Mouse (Mus musculus) heart, embryonic 14.5 days (tissue): ENCODE measurements around the gene Gm9573. TPM values are rescaled to one million over a fixed set of nuclear protein-coding genes. Genes with fewer than 3 reads are reported as not detected.

Source experiments
- polyA plus RNA-seq: library from polyadenylated mRNA; unstranded; fragments of >200 nt; fragmentation: Nextera tagmentation; extraction: Ambion mirVana; gene quantifications from 2 replicates; pipeline ENCODE4 v1.2.1, GENCODE M21; 2014

Gm9573 gene
- polyA plus RNA-seq, 1 experiment from 2014 or later = not detected

Other genes with a start within 250 kb of the Gm9573 start
- 1.7 and 2.1 TPM in 2 replicates for gene H2-Q4, start 247.0 kb downstream of the Gm9573 start, polyA plus RNA-seq
- 0.09 and 0.22 TPM in 2 replicates for gene H2-Q6, start 201.8 kb downstream of the Gm9573 start, polyA plus RNA-seq
- 0.47 and 0.89 TPM in 2 replicates for gene H2-Q7, start 187.5 kb downstream of the Gm9573 start, polyA plus RNA-seq
- gene H2-Q10, start 156.5 kb downstream of the Gm9573 start, polyA plus RNA-seq = 0.09 and 0.14 TPM in 2 replicates
- not detected in 2 replicates for gene Pou5f1, start 120.6 kb downstream of the Gm9573 start, polyA plus RNA-seq
- gene Tcf19, start 109.8 kb downstream of the Gm9573 start, polyA plus RNA-seq = 52.8 and 55.9 TPM in 2 replicates
- gene Cchcr1, start 109.5 kb downstream of the Gm9573 start, polyA plus RNA-seq = 10.2 and 10.4 TPM in 2 replicates
- 0.66 TPM in 1 of 2 replicates, not detected in the other for gene Psors1c2, start 93.4 kb downstream of the Gm9573 start, polyA plus RNA-seq
- 0.50 and 0.57 TPM in 2 replicates for gene Cdsn, start 74.5 kb downstream of the Gm9573 start, polyA plus RNA-seq
- not detected in 2 replicates for gene 2300002M23Rik, start 59.2 kb downstream of the Gm9573 start, polyA plus RNA-seq
- not detected in 2 replicates for gene Sfta2, start 25.1 kb downstream of the Gm9573 start, polyA plus RNA-seq
- gene Mucl3, start 17.1 kb upstream of the Gm9573 start, polyA plus RNA-seq = 0.09 TPM in 1 of 2 replicates, not detected in the other
- 10.8 and 12.7 TPM in 2 replicates for gene Vars2, start 41.0 kb upstream of the Gm9573 start, polyA plus RNA-seq
- gene Gtf2h4, start 47.1 kb upstream of the Gm9573 start, polyA plus RNA-seq = 21.9 and 23.8 TPM in 2 replicates
- gene Ddr1, start 78.0 kb upstream of the Gm9573 start, polyA plus RNA-seq = 75.7 and 75.8 TPM in 2 replicates
- 20.8 and 27.3 TPM in 2 replicates for gene Ier3, start 195.0 kb upstream of the Gm9573 start, polyA plus RNA-seq
- 86.8 and 93.7 TPM in 2 replicates for gene Flot1, start 196.6 kb upstream of the Gm9573 start, polyA plus RNA-seq
- 673 and 698 TPM in 2 replicates for gene Tubb5, start 211.7 kb upstream of the Gm9573 start, polyA plus RNA-seq
- 15.3 and 16.1 TPM in 2 replicates for gene Mdc1, start 214.9 kb upstream of the Gm9573 start, polyA plus RNA-seq
- gene Nrm, start 234.7 kb upstream of the Gm9573 start, polyA plus RNA-seq = 44.0 and 44.9 TPM in 2 replicates
- gene Ppp1r18, start 239.0 kb upstream of the Gm9573 start, polyA plus RNA-seq = 17.3 and 19.4 TPM in 2 replicates